Mouse (Mus musculus) adipocyte (in vitro differentiated cells): ENCODE measurements around the gene Fmo9.

Experiments
- DNase-seq: peaks from one replicate; pipeline ENCODE4 v3.0.0-alpha.2; 2016; ENCODE audit warnings: low spot score

Gene Fmo9

GRCm38 (mm10) chr1:166681745-166682144 lies at the start of gene Fmo9:
Gene Fmo9 (minus strand): TSS chr1:166681845.
- no peak for DNase-seq

GRCm38 (mm10) chr1:166730886-166731285 lies 49.2 kb upstream of the Fmo9 start:
- DNase-seq = no peak

- no peak for DNase-seq
Observed at GRCm38 (mm10) chr1:166730215-166730614, 48.6 kb upstream of the Fmo9 start.

- DNase-seq = no peak
Observed at GRCm38 (mm10) chr1:166710861-166711260, 29.2 kb upstream of the Fmo9 start.

GRCm38 (mm10) chr1:166702270-166702912 lies 20.7 kb upstream of the Fmo9 start:
- DNase-seq = no peak

GRCm38 (mm10) chr1:166669264-166669663 lies 12.4 kb downstream of the Fmo9 start:
- no peak for DNase-seq

- no peak for DNase-seq
Observed at GRCm38 (mm10) chr1:166660800-166661199, 20.8 kb downstream of the Fmo9 start.

GRCm38 (mm10) chr1:166647593-166647992 lies 34.1 kb downstream of the Fmo9 start, which contains the start of gene Gm4847:
Gene Gm4847 (minus strand): TSS chr1:166647693.
- DNase-seq = no peak
